Mouse (Mus musculus): Measurements from ENCODE around the gene Dync1i1.

DNA sequence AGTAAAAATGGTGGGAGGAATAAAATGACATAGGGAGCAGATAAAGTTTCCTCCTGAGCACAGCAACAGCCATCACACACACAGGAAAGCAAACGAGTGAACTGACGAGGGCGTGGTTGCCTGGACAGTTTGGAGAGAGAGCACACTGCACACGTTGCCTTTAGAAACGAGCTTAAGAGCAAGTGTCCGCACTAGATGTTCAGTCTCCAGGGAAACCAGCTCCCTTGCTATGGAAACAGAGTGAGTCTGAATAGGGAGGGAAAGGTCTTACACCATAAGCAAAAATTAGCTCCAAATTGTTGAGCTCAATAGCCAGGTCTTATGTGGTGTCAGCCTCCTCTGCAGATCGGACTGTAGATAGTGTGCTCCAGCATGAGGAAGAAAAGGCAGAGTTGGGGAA, 65.2 kb downstream of the Dync1i1 start:
- TF ChIP-seq POLR2A (IDR thresholded peaks at IDR 0.05; ENCODE audit: borderline replicate concordance, insufficient read depth, low read length): no peak
- TF ChIP-seq CTCF (IDR thresholded peaks at IDR 0.05; ENCODE audit: borderline replicate concordance, insufficient read depth, low read depth, low read length): no peak

Data from cerebellum, adult 2 months (tissue).